Comparison of ENCODE assay signal across 1 mouse cellular context in the genomic region with DNA sequence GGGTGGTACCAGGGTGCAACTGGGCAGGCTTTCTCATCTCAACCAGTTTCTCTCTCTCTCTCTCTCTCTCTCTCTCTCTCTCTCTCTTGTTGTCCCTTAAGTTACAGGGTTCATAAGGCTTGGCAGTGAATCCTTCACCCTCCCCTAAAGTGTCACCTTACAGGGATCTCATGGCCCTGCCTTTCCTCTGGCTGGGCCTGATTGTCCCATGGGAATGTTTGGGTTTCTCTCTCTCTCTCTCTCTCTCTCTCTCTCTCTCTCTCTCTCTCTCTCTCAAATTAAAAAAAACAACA.
TF ChIP-seq lines count a peak whose summit lies in the region.

No protein-coding gene starts in this region.

TF ChIP-seq in myocyte, 11 proteins besides CTCF, POLR2A, EP300 and RAD21:
- TF ChIP-seq SRF (IDR thresholded peaks at IDR 0.05; ENCODE audit: control insufficient read depth, insufficient read length, low read depth): no peak
- no peak for TF ChIP-seq MYOG (IDR thresholded peaks at IDR 0.05; ENCODE audit: control insufficient read depth in 1 of 3, insufficient read depth in 1 of 3, insufficient read length in 2 of 3, low read depth in 2 of 3)
- TF ChIP-seq MAX (IDR thresholded peaks at IDR 0.05; ENCODE audit: low read depth): no peak
- no peak for TF ChIP-seq TCF3 (IDR thresholded peaks at IDR 0.05; ENCODE audit: insufficient read length, low read depth)
- no peak for TF ChIP-seq E2F4 (IDR thresholded peaks at IDR 0.05; ENCODE audit: insufficient read depth)
